Mouse (Mus musculus) bone marrow macrophage, adult 2 months (primary cell): ENCODE results near the gene Sgpp2.

Experiments
- CTCF ChIP-seq: IDR thresholded peaks from 2 replicates; pipeline ENCODE4 v1.5.1; 2012; ENCODE audit warnings: low read depth, mild to moderate bottlenecking, low read length, moderate library complexity
- POLR2A ChIP-seq: IDR thresholded peaks from 2 replicates; pipeline ENCODE4 v1.6.1; 2012; ENCODE audit warnings: mild to moderate bottlenecking, low read depth, low read length, borderline replicate concordance

DNA sequence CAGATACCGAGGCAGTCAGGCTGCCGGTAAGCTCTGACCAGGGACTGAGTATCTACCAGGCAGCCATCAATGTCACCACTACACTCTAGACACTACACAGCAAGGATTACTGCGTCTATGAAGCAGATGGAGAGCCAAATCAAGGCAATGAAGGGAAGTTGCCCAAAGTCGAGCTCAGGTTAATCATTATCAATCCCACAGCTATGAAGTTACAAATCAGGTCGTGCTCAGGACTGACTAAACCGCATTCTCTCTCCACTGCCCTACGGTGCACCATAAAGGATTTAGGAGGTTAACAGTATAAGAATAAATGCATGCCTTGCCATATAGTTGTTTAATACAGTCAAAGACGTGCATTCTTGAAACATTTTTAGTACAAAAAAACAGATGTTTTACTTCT, 136.1 kb downstream of the Sgpp2 start:
- TF ChIP-seq CTCF (no peak), POLR2A (no peak)
